Mouse (Mus musculus) heart, adult 8-10 months (tissue): ENCODE data around the gene Foxp4. TPM values are rescaled to one million over a fixed set of nuclear protein-coding genes. Genes with fewer than 3 reads are reported as not detected.

ENCODE experiments used
- DNase-seq: peaks from one replicate; pipeline ENCODE4 v3.0.0; 2022; ENCODE audit warnings: low spot score
- total RNA-seq, 4 experiments: library from RNA; stranded (reverse); gene quantifications; 2 replicates each; pipeline ENCODE4 v1.2.4; 2022

Gene Foxp4
- total RNA-seq, 4 experiments from 2014 or later: 10.2 to 12.7 (median 10.5) TPM

GRCm38 (mm10) chr17:47929431-47929830 lies 5.0 kb upstream of the Foxp4 start:
- no peak for DNase-seq

- DNase-seq: no peak
These were observed 1.5 kb upstream of the Foxp4 start for GRCm38 (mm10) chr17:47925988-47926387.

GRCm38 (mm10) chr17:47925340-47925926 lies 988 bp upstream of the Foxp4 start:
- DNase-seq: no peak

GRCm38 (mm10) chr17:47923678-47924382 lies 615 bp downstream of the Foxp4 start:
- DNase-seq: no peak

- DNase-seq: no peak
These were observed 1.3 kb downstream of the Foxp4 start for GRCm38 (mm10) chr17:47923011-47923677.

GRCm38 (mm10) chr17:47922579-47922978 lies 1.9 kb downstream of the Foxp4 start:
- no peak for DNase-seq

- DNase-seq: no peak
These were observed 2.3 kb downstream of the Foxp4 start for GRCm38 (mm10) chr17:47922116-47922515.

- no peak for DNase-seq
These were observed 3.2 kb downstream of the Foxp4 start for GRCm38 (mm10) chr17:47921136-47921665.

- DNase-seq: no peak
These were observed 4.6 kb downstream of the Foxp4 start for GRCm38 (mm10) chr17:47919826-47920225.

GRCm38 (mm10) chr17:47917907-47918306 lies 6.5 kb downstream of the Foxp4 start:
- DNase-seq: no peak

- DNase-seq: no peak
These were observed 7.2 kb downstream of the Foxp4 start for GRCm38 (mm10) chr17:47917212-47917611.

GRCm38 (mm10) chr17:47914676-47915219 lies 9.7 kb downstream of the Foxp4 start:
- DNase-seq: no peak

- peak; percentile 69 for DNase-seq
These were observed 15.1 kb downstream of the Foxp4 start for GRCm38 (mm10) chr17:47909091-47910001.

GRCm38 (mm10) chr17:47908079-47908478 lies 16.4 kb downstream of the Foxp4 start:
- DNase-seq: no peak

GRCm38 (mm10) chr17:47907366-47907920 lies 17.0 kb downstream of the Foxp4 start:
- no peak for DNase-seq

GRCm38 (mm10) chr17:47903846-47904680 lies 20.4 kb downstream of the Foxp4 start:
- DNase-seq: no peak

- no peak for DNase-seq
These were observed 22.7 kb downstream of the Foxp4 start for GRCm38 (mm10) chr17:47901782-47902181.

GRCm38 (mm10) chr17:47900716-47901115 lies 23.7 kb downstream of the Foxp4 start:
- DNase-seq: no peak

- DNase-seq: no peak
These were observed 25.3 kb downstream of the Foxp4 start for GRCm38 (mm10) chr17:47899156-47899555.
